Mouse (Mus musculus): ENCODE measurements at regions not wholly inside any gene's neighbourhood (a gene's known extent, or its start where the extent isn't known, plus 50 kb on each side); places are given as distances from the start of the nearest gene placed in this dataset.

DNA sequence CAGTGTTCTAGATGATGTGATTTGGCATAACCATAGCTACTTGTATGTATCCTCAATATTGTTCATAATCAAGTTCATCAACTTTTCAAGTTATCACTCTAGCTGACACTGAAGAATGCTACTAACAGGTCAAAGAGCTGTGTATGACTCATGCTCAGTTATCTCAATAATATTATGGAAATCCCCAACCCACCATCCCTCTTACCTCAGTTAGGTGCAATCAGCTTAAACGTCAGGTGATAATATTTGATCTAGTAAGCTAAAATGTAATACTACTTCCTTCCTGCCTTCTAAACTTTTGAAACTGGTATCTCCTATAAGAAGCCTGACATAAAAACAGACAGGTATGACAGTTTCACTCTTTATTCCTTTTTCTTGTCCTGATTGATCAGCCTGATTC, 474.6 kb downstream of the Gm11232 start:
- TF ChIP-seq CTCF (IDR thresholded peaks at IDR 0.05; ENCODE audit: low read depth, low read length) (no peak), POLR2A (IDR thresholded peaks at IDR 0.05; ENCODE audit: extremely low read depth, insufficient read depth, low read length) (no peak)
